Mouse (Mus musculus) left cerebral cortex, postnatal 4 days (tissue): ENCODE results near the gene Prg2. TPM values are rescaled to one million over a fixed set of nuclear protein-coding genes. Genes with fewer than 3 reads are reported as not detected.

Experiments used
- DNase-seq: peaks from one replicate; pipeline ENCODE4 v3.0.0-alpha.2; 2022
- intact Hi-C: fragments of 180-260 bp; cut with DNase I; formaldehyde crosslinking; loops from one replicate; pipeline ENCODE4 v1.15.1; 2025
- total RNA-seq, 2 experiments: library from RNA; stranded (reverse); gene quantifications; 2 replicates each; pipeline ENCODE4 v1.2.3; 2021

Prg2 gene
- total RNA-seq, result not detected

- intact Hi-C loops, result no loop called here
- DNase-seq, result no peak
These were observed at the start of gene Prg2 for GRCm38 (mm10) chr2:84980188-84980587. TSS of gene Prg2 (plus strand) at chr2:84980461.

GRCm38 (mm10) chr2:84933992-84934648 lies 46.1 kb upstream of the Prg2 start:
- intact Hi-C loops, result no loop called here
- no peak for DNase-seq

DNA sequence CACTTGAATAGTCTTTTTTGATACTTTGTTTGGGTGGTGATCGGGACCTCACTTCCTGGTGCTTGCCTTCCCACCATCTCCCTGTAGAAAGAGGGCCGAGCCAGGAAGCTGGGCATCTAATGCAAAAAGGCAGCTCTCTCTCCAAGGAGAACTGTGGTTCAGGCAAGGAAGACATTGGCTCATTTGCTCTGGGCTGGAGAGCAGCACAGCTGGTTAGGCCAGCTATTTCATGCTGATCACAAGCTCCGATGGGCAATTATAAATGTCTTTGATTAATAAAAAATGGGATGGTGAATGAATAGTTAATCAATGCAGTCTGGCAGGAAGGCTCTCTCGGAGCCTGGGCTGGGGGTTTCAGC lies 45.6 kb upstream of the Prg2 start:
- DNase-seq, result no peak
- intact Hi-C loops, result no loop called here

DNA sequence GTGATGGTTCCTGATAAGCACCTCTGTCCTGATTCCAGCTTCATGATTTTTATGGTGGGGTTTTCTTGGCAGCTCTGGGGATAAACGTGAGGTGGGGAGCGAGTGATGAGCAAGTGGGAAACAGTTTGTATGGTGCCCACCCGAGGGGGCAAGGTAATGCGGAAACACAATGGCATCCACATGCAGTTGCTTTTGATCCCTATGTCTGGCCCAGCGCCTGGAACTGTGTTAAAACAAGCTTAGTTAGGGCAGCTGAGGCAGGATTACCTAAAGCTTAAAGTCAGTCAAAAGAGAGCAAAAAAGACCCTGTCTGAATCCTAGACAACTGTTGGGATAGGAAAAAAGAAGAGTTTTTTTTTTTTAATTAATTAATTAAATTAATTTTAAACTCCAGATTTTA lies 45.2 kb upstream of the Prg2 start:
- intact Hi-C loops, result no loop called here
- DNase-seq, result no peak

DNA sequence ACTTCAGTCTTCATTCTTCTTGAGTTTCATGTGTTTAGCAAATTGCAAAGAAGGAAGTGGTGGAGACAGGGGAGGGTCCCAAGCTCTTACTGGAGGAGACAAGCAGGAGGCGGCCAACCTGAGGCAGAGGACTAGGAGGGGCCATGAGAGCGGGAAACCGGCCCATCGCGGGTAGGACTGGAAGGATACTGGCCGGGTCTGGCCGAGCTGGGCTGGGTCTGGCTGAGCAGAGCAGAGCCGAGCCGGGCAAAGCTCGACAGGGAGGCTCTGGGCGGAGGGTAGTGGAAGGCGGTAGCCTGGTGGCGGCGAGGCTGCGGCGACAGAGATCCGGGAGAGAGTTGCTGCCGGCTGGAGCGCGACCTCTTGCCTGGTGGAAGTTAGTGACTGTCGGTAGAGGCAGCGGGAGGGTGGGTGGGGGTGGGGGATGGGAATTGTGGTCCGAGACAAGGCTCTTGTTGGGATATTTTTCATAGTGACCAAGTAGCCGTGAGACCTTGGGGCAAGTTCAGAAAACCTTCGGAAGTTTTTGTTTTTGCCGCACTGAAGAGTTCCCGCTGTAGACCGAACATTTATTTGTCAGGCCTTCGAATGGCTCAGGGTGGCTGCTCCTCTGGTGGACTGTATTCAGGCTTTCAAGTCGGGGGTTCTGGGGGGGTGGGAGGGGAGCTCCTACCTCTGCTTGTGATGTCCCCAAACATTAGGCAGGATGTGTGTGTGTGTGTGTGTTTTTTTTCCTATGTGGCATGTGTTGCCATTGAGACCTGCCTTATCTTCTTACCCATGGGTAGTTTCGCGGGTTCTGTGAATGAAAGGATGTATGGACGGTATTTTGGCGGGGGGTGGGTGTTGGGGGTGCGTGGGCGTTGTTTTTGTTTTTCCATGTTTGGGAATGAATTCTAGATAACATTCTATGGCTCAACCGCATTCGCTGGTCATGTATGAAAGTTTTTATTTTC lies 43.5 kb upstream of the Prg2 start, which contains the start of gene Slc43a3:
TSS of gene Slc43a3 (plus strand) at position 106 of the 956 bp plus-strand sequence.
- DNase-seq, result peak; percentile 57
- intact Hi-C loops, result no loop called here

- intact Hi-C loops, result no loop called here
- DNase-seq, result no peak
These were observed 42.6 kb upstream of the Prg2 start for GRCm38 (mm10) chr2:84937491-84938150.

DNA sequence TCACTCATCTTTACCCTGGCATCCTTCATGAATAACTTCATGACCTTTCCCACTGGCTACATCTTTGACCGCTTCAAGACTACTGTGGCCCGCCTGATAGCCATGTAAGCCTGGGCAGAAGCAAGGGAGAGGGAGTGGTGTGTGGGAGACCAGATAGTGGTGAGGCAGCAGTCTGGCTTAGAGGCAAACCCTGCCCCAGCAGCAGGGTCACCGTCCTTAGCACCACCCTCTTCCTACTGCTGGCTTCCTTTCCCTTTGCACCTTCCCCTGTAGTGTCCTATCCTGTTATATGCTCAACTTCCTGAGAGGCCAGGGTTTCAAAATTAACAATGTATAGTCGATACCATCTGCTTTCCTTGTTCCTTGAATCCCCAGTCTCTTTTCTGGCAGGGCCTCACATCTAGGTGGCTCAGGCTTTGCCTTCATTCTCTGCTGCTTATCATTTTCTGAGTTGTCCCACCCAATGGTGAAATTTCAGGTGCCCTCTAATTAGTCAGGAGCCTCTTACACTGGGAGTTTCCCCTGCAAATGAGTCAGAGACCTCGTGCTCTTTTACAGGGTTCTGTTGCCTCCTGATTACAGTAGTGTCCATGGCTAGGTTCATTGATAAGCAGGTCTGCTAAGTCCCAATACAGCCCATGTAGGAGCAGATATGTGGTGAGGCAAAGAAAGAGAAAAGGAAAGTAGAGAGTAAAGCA lies 41.9 kb upstream of the Prg2 start:
- no peak for DNase-seq
- intact Hi-C loops, result no loop called here

- intact Hi-C loops, result no loop called here
These were observed 41.0 kb upstream of the Prg2 start for GRCm38 (mm10) chr2:84939306-84939705.

GRCm38 (mm10) chr2:84939711-84940110 lies 40.5 kb upstream of the Prg2 start:
- DNase-seq, result no peak
- intact Hi-C loops, result no loop called here

More at GRCm38 (mm10) chr2:84939306-84939705, 41.0 kb upstream of the Prg2 start:
- no peak for DNase-seq

DNA sequence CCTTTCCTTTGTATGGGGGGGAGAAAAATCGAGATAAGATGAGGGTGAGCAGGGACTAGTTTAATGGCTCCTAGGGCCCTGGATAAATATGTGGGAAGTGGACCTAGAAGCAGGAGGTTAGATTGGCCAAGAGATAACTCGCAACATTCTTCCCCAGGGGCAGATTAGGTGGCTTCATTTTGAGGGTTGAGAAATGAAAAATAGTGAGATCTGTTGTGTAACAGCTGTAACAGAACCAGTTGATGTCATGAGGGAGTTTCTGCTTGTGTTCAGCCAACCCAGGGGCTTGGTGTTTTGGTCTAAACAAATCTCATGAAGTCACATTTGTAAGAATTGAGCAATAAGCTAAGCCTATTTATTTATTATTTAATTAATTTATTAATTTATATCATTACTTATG lies 38.9 kb upstream of the Prg2 start:
- intact Hi-C loops, result no loop called here
- DNase-seq, result no peak

DNA sequence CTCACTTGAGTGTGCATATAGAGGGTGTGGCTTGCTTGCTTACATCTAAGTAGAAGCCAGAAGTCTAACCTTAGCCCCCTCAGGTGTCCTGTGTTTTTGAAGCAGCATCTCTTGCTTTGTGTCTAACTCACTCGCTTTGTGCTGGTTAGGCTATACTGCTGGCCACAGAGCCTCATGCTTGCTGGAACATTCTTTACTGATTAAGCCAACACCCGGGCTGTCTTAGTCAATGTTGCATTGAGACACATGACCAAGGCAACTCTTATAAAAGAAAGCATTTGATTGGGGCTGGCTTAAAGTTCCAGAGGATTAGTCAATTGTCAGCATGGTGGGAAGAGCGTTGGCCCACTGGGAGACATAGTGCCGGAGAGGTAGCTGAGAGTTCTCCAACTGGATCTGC lies 38.5 kb upstream of the Prg2 start:
- intact Hi-C loops, result no loop called here
- DNase-seq, result no peak

DNA sequence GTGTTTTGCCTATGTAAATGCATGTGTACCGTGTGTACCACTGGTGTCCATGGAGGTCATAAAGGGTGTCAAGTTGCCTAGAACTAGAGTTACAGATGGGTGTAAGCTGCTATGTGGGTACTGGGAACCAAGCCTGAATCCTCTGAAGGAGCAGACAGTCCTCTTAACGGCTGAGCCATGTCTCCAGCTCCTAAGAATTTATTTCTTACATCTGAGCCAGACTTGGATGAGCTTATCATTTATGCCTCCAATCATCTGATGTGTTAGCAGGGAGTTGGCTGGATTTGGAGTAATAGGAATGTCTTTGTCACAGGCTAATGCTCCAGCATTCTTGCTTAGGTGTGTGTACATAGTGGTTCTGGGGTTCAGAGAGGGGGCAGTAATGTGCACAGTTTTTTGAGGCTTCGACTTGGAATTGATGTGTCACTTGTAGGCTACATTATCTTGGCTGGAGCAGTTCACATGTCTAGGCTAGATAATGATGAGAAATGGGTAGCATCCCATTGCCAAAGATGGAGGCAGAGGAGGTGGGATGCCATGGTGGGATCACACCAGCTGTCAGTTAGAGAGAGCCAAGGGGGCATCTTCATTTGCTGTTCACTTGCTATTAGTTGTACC lies 33.0 kb upstream of the Prg2 start:
- DNase-seq, result no peak
- intact Hi-C loops, result no loop called here

GRCm38 (mm10) chr2:84948252-84948651 lies 32.0 kb upstream of the Prg2 start:
- intact Hi-C loops, result no loop called here
- DNase-seq, result no peak

DNA sequence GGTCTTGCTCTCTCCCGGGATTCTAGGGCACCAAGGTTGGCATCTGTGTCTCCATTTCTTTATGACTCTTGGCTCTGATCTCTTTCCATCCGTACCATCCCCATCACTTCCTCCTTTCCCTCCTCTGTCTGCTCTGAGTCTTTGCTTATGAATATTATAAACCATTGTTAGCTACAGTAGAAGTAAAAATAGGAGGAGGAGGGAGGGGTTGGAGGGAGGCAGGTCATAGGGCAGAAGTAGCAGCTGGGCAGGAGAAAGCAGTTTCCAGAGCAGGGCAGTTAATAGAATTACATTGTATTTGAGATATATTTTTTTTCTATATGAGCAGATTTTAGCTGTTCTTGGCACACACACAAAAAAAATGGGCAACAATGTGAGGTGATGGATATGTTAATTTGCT lies 31.5 kb upstream of the Prg2 start:
- DNase-seq, result no peak
- intact Hi-C loops, result no loop called here

- intact Hi-C loops, result no loop called here
- no peak for DNase-seq
These were observed 29.2 kb upstream of the Prg2 start for GRCm38 (mm10) chr2:84951027-84951426.

DNA sequence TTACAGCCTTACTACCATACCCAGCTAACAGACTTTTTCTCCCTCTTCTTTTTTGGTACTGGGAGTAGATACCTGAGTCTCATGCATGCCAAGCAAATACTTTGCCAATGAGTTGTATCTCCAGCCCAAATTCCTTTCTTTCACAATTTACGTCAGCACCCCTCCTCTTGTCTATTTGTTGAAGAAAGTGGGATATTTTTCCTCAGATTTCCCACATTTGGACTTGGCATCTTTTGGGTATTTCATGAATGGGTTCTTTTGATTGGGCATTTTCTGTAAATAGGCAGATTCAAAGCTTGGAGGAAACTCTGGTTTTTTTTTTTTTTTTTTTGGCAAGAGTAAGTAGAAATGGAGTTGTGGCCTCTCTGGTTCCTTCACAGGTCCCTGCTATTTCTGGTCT lies 28.0 kb upstream of the Prg2 start:
- no peak for DNase-seq
- intact Hi-C loops, result no loop called here

DNA sequence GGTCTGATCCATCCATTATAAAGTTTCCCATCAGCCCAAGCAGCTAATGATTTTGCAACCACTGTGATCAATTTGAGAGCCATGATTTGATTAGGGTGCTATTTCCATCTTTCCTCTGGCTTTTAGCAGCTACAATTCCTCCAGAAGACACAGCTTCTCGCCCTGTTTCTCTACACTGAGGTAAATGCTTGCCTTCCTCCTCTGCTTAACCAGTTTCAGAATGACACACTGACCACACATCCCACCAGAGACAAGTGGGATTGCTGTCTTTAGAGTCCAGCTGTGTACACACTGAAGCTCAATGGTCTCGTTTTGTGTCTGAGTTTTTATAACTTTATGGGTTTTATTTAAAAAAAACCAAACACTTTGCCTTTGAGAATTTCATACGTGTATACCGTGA lies 27.6 kb upstream of the Prg2 start:
- intact Hi-C loops, result no loop called here
- no peak for DNase-seq

- no peak for DNase-seq
- intact Hi-C loops, result no loop called here
These were observed 24.8 kb upstream of the Prg2 start for GRCm38 (mm10) chr2:84955435-84955834.

GRCm38 (mm10) chr2:84956274-84956673 lies 24.0 kb upstream of the Prg2 start:
- intact Hi-C loops, result no loop called here
- DNase-seq, result peak; percentile 43

DNA sequence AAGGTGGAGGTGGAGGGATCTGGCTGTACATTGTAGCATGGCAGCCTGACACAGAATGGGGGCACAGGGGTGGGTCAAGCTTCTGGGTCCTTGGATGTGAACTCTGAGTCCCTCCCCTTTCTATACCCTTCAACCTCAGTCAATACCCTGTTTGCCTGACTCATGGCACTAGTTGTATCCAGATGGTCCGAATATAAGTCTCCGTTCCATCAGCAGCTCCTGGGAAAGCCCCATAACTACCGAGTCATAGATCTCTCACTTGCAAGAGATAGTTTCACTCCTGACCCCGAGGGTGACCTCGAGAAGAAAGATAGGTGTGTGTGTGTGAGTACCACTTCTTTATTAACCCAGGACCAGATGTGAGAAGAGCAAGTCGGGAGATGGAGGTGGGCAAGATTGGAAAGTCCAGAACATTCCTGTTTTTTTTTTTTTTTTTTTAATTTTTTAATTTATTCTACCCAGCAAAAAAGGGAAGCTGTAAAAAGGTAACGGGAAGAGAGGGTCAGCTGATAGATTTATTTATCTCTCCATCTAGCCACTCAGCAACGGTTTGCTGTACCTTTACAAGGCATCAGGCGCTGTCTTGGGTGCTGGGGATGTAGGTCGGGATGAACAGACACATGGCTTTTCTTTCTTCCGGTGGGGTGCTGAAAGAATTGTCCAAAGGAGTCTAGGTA lies 21.5 kb upstream of the Prg2 start:
- intact Hi-C loops, result no loop called here
- DNase-seq, result no peak
